Mouse (Mus musculus): ENCODE measurements around the gene Pex19. TPM values are rescaled to one million over a fixed set of nuclear protein-coding genes. Genes with fewer than 3 reads are reported as not detected.

Gene Pex19
- polyA plus RNA-seq, 1 experiment from 2014 or later: 123 TPM

DNA sequence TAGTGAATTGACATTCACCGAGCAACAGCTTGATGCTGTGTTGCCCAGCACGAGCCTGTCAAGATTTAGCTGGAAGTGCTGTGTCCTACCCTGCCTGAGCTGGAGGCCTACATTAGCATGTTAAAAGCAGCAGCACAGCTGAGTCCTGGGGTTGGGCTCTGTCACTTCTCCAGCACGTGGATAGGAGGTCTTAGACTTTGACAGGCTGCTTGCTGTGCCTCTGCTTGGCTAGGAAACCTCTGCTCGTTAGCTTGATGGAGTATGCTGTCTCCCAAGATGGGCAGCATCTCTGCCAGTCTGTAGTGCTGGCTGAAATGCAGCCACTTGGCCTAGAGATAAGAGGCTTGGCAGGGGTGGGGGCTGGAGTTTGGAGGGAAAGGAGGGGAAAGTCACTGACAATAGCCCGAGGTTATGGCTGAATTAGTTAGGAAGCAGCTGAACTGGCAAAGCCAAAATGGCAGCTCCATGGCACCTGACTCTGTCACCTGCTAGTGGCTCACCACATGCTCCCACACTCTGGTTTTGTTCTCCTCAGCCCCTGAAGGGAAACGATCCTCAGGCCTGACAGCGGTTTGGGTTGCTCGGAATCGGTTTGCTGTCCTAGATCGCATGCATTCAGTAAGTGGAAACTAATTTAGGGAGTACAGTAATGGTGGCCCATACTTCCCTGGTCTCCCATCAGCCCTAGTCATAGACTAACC lies 18.6 kb upstream of the Pex19 start:
- Histone ChIP-seq H3K4me2 (no peak overlapping the region), H3K27me3 (no peaks in the 10 kb centered on the region), H3K9me3 (no peaks in the 10 kb centered on the region), H3K4me1 (no peaks in the 10 kb centered on the region), H3K36me3 (peaks cover 98% of the 10 kb centered on the region), H3K9ac (no peak overlapping the region), H3K4me3 (no peak overlapping the region), H3K27ac (no peak overlapping the region)
- WGBS: 83% methylated on average over 10 of the region's 10 CpGs
- ATAC-seq (ENCODE audit: borderline replicate concordance, extremely low read depth, low FRiP score, low TSS enrichment): no peak

DNA sequence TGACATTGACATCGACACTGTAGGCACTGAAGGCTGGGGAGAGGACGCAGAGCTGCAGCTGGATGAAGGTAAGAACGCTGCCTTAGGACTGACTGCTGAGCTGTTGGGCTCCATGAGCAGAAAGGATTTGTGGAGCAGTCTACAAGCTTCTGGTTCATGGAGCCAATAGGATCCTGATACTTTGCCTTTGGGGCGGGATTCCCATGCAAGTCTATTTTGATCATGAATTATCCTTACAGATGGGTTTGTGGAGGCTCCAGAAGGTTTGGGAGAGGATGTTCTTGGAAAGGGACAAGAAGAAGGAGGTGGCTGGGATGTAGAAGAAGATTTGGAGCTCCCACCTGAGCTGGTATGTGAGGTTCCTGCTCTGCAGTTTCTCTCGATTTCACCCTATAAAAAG lies 9.6 kb upstream of the Pex19 start:
- no peak overlapping the region for H3K4me2 ChIP-seq
- H3K9ac ChIP-seq: no peak overlapping the region
- ATAC-seq (ENCODE audit: borderline replicate concordance, extremely low read depth, low FRiP score, low TSS enrichment): no peak
- WGBS: 89% methylated on average over 5 of the region's 5 CpGs
- no peaks in the 10 kb centered on the region for H3K4me1 ChIP-seq
- H3K4me3 ChIP-seq: no peak overlapping the region
- H3K27ac ChIP-seq: no peak overlapping the region
- H3K27me3 ChIP-seq: no peaks in the 10 kb centered on the region
- peaks cover 98% of the 10 kb centered on the region for H3K36me3 ChIP-seq
- no peaks in the 10 kb centered on the region for H3K9me3 ChIP-seq

DNA sequence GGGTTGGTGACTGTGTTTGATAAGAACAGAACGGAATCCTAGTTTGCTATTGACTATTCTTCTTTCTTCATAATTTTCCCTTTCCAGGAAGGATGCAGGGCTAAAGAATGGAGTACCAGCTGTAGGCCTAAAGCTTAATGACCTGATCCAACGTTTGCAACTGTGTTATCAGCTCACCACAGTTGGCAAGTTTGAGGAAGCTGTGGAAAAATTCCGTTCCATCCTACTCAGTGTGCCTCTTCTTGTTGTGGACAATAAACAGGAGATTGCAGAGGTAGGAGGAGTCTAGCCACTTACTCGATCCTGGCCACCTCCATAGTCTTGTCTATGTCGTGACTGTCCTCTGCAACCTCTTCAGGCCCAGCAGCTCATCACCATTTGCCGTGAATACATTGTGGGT lies 7.5 kb upstream of the Pex19 start:
- Histone ChIP-seq H3K4me2 (no peak overlapping the region), H3K4me3 (no peak overlapping the region), H3K36me3 (peaks cover 93% of the 10 kb centered on the region), H3K27ac (no peak overlapping the region), H3K9me3 (no peaks in the 10 kb centered on the region), H3K4me1 (no peaks in the 10 kb centered on the region), H3K27me3 (no peaks in the 10 kb centered on the region), H3K9ac (no peak overlapping the region)
- whole genome bisulfite sequencing: 70% methylated on average over 6 of the region's 6 CpGs
- ATAC-seq (ENCODE audit: borderline replicate concordance, extremely low read depth, low FRiP score, low TSS enrichment): no peak

DNA sequence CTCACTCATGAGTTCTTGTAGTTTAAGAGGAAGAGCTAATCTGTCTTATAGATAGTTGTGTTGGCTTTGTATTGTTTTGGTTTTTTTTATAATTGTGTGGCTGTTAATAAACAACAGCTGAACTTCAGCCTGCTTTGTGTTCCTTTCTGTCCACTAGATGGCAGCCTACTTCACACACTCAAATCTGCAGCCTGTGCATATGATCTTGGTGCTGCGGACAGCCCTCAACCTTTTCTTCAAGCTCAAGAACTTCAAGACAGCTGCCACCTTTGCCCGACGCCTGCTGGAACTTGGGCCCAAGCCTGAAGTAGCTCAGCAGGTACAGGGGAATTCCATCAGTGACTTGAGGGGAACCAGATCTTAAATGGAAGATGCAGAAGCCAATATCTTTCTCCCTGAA lies 6.8 kb upstream of the Pex19 start:
- Histone ChIP-seq H3K9ac (no peak overlapping the region), H3K4me1 (no peaks in the 10 kb centered on the region), H3K9me3 (no peaks in the 10 kb centered on the region), H3K4me3 (no peak overlapping the region), H3K4me2 (no peak overlapping the region), H3K36me3 (peaks cover 87% of the 10 kb centered on the region), H3K27ac (no peak overlapping the region), H3K27me3 (no peaks in the 10 kb centered on the region)
- WGBS: 34% methylated on average over 3 of the region's 3 CpGs
- ATAC-seq (ENCODE audit: borderline replicate concordance, extremely low read depth, low FRiP score, low TSS enrichment): peak; percentile 58; the same call in 1 of the 2 replicates

DNA sequence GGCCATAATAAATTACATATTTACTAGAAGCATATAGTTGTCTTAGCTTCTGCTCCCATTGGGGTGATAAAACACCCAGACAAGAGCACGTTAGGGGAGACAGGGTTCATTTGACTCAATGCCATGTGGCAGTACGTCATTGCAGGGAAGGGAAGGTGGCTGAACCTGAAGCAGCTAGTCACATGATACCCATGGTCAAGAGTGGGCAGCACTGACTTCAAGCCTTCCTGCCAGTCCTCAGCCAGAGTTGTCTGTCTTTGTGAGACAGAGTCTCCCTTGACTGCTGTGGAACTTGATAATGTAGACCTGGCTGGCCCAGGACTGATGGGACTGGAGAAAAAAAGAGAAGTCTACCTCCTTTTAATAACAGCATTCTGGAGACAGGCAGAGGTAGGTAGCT lies 3.9 kb upstream of the Pex19 start:
- Histone ChIP-seq H3K36me3 (peaks cover 57% of the 10 kb centered on the region), H3K9ac (no peak overlapping the region), H3K27me3 (no peaks in the 10 kb centered on the region), H3K27ac (no peak overlapping the region), H3K4me3 (no peak overlapping the region), H3K9me3 (no peaks in the 10 kb centered on the region), H3K4me2 (no peak overlapping the region), H3K4me1 (peaks cover 8% of the 10 kb centered on the region)
- WGBS: 88% methylated on average over 2 of the region's 2 CpGs
- ATAC-seq (ENCODE audit: borderline replicate concordance, extremely low read depth, low FRiP score, low TSS enrichment): no peak

DNA sequence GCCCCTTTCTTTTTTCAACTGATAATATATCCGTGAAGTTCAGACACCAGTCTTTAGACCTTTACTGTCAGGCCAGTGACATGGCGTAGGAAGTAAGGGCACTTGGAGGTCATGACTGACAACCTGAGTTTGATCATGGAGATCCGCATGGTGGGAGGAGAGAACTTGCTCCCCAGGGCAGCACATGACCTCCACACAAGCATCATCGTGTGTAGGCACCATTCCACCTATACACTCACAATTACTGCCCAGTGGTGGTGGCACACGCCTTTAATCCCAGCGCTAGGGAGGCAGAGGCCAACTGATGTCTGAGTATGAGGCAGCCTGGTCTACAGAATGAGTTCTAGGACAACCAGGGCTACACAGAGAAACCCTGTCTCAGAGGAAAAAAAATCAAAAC lies 2.0 kb upstream of the Pex19 start:
- no peaks in the 10 kb centered on the region for H3K9me3 ChIP-seq
- H3K4me3 ChIP-seq: no peak overlapping the region
- H3K27me3 ChIP-seq: no peaks in the 10 kb centered on the region
- peaks cover 12% of the 10 kb centered on the region for H3K4me1 ChIP-seq
- no peak overlapping the region for H3K4me2 ChIP-seq
- 78% methylated on average over 6 of the region's 6 CpGs for WGBS
- no peak for ATAC-seq (ENCODE audit: borderline replicate concordance, extremely low read depth, low FRiP score, low TSS enrichment)
- H3K36me3 ChIP-seq: peaks cover 46% of the 10 kb centered on the region
- no peak overlapping the region for H3K27ac ChIP-seq
- H3K9ac ChIP-seq: no peak overlapping the region

DNA sequence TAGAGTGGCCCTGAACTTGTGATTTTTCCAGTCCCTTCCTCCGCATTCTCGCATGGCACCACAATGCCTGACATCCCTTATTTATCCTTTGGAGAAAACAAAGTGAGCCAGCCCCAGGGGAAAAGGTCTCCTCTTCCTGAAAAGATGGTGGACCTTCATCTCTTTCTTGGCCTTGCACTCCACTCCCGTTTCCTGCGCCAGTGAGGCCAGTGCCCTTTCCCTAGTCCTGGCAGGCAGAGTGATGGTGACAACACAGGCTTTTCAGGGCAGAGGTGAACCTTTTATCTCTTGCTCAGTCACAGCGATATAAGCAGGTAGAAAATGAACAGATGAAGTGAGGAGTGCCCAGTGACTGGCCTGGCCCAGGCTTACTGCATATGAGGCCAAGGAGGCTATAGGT lies 932 bp downstream of the Pex19 start:
- Histone ChIP-seq H3K9me3 (no peaks in the 10 kb centered on the region), H3K9ac (peak overlapping the region; percentile 93), H3K4me2 (peak overlapping the region; percentile 65), H3K27ac (no peak overlapping the region), H3K4me3 (peak overlapping the region; percentile 83), H3K36me3 (peaks cover 45% of the 10 kb centered on the region), H3K4me1 (peaks cover 12% of the 10 kb centered on the region), H3K27me3 (no peaks in the 10 kb centered on the region)
- no peak for ATAC-seq (ENCODE audit: borderline replicate concordance, extremely low read depth, low FRiP score, low TSS enrichment)
- 17% methylated on average over 5 of the region's 5 CpGs for WGBS

DNA sequence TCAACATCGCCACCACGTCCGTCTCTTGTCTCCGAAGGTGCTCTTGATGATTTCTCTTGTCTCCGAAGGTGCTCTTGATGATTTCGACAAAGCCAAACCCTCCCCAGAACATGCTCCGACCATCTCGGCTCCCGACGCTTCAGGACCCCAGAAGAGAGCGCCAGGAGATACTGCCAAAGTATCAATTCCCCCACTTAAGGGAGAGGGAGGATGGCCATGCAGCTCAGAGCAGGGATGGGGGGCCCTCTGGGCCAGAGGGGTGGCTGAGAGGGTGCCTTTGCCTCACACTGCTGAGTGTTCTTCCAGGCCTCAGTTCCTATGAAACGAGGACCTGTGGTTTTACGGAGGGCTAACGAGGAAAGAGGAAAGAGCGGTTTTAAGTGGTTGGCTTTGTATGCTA lies 2.0 kb downstream of the Pex19 start:
- peaks cover 44% of the 10 kb centered on the region for H3K36me3 ChIP-seq
- H3K9me3 ChIP-seq: no peaks in the 10 kb centered on the region
- no peaks in the 10 kb centered on the region for H3K27me3 ChIP-seq
- no peak overlapping the region for H3K27ac ChIP-seq
- no peak overlapping the region for H3K9ac ChIP-seq
- no peak overlapping the region for H3K4me2 ChIP-seq
- no peak for ATAC-seq (ENCODE audit: borderline replicate concordance, extremely low read depth, low FRiP score, low TSS enrichment)
- WGBS: 91% methylated on average over 15 of the region's 15 CpGs
- no peak overlapping the region for H3K4me3 ChIP-seq
- peaks cover 12% of the 10 kb centered on the region for H3K4me1 ChIP-seq

DNA sequence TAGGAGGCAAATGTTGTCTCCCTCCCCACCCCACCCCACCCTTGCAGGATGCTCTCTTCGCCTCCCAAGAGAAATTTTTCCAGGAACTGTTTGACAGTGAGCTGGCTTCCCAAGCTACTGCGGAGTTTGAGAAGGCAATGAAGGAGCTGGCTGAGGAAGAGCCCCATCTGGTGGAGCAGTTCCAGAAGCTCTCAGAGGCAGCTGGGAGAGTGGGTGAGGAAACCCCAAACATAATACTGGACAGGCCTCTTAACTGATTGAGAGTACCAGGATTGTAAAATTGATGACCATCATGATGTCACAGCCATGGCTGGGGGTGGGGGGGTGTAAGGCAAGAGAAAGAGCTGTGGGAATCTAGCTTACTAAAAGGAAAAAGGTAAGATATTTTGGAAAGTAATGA lies 2.6 kb downstream of the Pex19 start:
- Histone ChIP-seq H3K9ac (no peak overlapping the region), H3K27me3 (no peaks in the 10 kb centered on the region), H3K4me2 (no peak overlapping the region), H3K27ac (no peak overlapping the region), H3K9me3 (no peaks in the 10 kb centered on the region), H3K4me1 (peaks cover 12% of the 10 kb centered on the region), H3K36me3 (peaks cover 50% of the 10 kb centered on the region), H3K4me3 (no peak overlapping the region)
- ATAC-seq (ENCODE audit: borderline replicate concordance, extremely low read depth, low FRiP score, low TSS enrichment): no peak
- 61% methylated on average over 2 of the region's 2 CpGs for WGBS

DNA sequence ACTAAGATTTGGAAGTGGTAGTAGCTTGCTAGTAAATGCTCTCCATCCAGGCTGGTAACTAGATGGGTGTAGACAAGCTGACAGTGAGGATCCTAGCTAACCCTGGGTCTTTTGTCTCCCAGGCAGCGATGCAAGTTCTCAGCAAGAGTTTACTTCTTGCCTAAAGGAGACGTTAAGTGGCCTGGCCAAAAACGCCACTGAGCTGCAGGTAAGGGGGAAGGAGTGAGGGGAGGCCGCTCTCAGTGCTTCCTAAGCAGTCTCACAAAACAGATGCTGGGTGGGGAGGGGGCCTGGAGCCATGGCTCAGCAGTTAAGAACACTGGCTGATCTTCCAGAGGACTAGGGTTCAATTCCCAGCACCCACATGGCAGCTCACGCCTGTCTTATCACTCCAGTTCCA lies 3.2 kb downstream of the Pex19 start:
- 92% methylated on average over 5 of the region's 5 CpGs for WGBS

DNA sequence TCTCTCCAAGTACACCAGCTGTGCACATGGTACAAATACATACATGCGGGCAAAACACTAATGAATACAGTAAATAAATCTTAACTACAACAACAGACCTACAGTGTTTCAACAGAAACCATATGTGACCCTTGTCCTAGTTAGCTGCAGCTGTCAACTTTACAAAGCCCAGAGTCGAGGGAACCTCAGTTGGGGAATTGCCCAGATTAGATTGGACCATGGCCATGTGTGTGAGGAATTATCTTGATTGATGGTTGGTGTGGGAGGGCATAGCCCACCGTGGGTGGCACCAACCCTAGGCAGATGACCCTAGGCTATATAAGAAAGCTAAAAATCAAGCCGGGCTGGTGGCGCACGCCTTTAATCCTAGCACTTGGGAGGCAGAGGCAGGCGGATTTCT lies 5.8 kb downstream of the Pex19 start:
- Histone ChIP-seq H3K36me3 (peaks cover 70% of the 10 kb centered on the region), H3K9ac (no peak overlapping the region), H3K27me3 (no peaks in the 10 kb centered on the region), H3K4me2 (no peak overlapping the region), H3K27ac (no peak overlapping the region), H3K9me3 (no peaks in the 10 kb centered on the region), H3K4me3 (no peak overlapping the region), H3K4me1 (peaks cover 8% of the 10 kb centered on the region)
- ATAC-seq (ENCODE audit: borderline replicate concordance, extremely low read depth, low FRiP score, low TSS enrichment): no peak
- WGBS: 84% methylated on average over 7 of the region's 7 CpGs

More for the DNA sequence above, 3.2 kb downstream of the Pex19 start:
- Histone ChIP-seq H3K9me3 (no peaks in the 10 kb centered on the region), H3K27me3 (no peaks in the 10 kb centered on the region), H3K9ac (no peak overlapping the region), H3K4me1 (peaks cover 12% of the 10 kb centered on the region), H3K36me3 (peaks cover 57% of the 10 kb centered on the region), H3K4me3 (no peak overlapping the region), H3K4me2 (no peak overlapping the region), H3K27ac (no peak overlapping the region)
- no peak for ATAC-seq (ENCODE audit: borderline replicate concordance, extremely low read depth, low FRiP score, low TSS enrichment)

DNA sequence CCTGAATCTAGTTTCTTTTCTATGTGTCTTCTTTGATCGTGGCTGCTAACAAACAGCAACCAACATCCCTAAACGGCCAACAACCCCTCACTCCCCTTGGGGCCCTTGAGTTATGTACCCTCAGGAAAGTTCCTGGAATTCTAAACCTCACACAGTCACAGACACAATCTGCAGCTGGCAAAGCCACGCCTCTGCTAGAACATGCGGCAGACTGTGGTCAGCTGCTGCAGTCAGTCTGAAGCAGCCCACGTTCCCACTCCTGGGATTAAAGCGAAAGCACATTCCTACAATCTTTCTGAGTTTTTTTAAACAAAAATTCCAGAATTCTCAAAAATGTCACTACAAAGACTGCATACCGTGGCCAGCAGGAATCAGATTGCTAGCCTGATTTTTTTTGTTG lies 7.0 kb downstream of the Pex19 start:
- Histone ChIP-seq H3K27ac (no peak overlapping the region), H3K36me3 (peaks cover 70% of the 10 kb centered on the region), H3K27me3 (no peaks in the 10 kb centered on the region), H3K9ac (no peak overlapping the region), H3K9me3 (no peaks in the 10 kb centered on the region), H3K4me3 (no peak overlapping the region), H3K4me1 (no peaks in the 10 kb centered on the region), H3K4me2 (no peak overlapping the region)
- WGBS: 73% methylated on average over 7 of the region's 7 CpGs
- ATAC-seq (ENCODE audit: borderline replicate concordance, extremely low read depth, low FRiP score, low TSS enrichment): no peak

DNA sequence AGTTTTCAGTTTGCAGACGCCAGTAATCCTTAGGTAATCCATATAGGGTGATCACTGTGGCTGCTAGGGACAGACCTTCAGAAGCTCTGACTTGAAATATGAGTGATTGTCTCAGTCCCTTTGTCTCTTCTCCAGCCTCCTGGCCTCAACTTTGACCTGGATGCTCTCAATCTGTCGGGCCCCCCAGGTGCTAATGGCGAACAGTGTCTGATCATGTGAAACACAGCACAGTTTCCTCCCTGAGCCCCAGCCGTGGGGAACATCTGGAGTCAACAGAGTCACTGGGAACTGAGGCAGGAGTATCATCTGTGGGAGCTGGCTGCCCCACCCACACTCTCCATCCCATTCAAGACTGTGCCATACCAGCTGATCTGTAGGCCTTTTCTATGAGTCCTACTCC lies 7.5 kb downstream of the Pex19 start:
- H3K4me1 ChIP-seq: no peaks in the 10 kb centered on the region
- H3K36me3 ChIP-seq: peaks cover 67% of the 10 kb centered on the region
- no peaks in the 10 kb centered on the region for H3K27me3 ChIP-seq
- no peaks in the 10 kb centered on the region for H3K9me3 ChIP-seq
- no peak for ATAC-seq (ENCODE audit: borderline replicate concordance, extremely low read depth, low FRiP score, low TSS enrichment)
- no peak overlapping the region for H3K9ac ChIP-seq
- H3K27ac ChIP-seq: no peak overlapping the region
- WGBS: 82% methylated on average over 4 of the region's 4 CpGs
- H3K4me3 ChIP-seq: no peak overlapping the region
- H3K4me2 ChIP-seq: no peak overlapping the region
